Mouse (Mus musculus): ENCODE results near the gene Nodal. TPM values are rescaled to one million over a fixed set of nuclear protein-coding genes. Genes with fewer than 3 reads are reported as not detected.

Nodal gene
- total RNA-seq (2012; rRNA removed) (not detected in 2 replicates), polyA plus RNA-seq (2012; ENCODE audit: insufficient read depth in 1 of 2, insufficient read length in 2 of 2, low read depth in 1 of 2, low replicate concordance in 2 of 2, missing spikeins in 1 of 2) (not detected)

DNA sequence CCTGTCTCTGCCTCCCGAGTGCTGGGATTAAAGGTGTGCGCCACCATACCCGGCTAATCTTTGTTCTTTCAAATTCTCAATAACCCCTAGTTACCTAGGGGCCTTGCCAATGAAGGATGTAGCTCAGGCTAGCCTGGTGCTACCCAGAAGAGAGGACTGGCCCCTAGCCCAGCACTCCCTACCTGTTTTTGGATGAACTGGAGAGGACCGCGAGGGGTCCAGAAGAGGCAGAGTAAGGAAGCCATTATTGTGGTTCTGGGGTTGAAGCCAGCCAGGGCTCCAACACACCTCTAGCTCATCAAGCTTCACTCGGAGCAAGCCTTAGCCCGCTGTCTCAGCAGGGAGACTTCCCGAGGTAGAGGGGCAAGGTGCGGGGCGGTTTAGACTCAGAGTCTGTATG, at the start of gene Nodal:
Nodal (plus strand) TSS at position 301 of the 400 bp plus-strand sequence.
- Histone ChIP-seq H3K4me3 (ENCODE audit: control insufficient read depth in 1 of 2, insufficient read depth in 1 of 2, low read depth in 2 of 2, low read length in 2 of 2) (no peak within 1 kb of the TSS), H3K9me3 (replicated peaks; ENCODE audit: insufficient read depth, low read length) (no peaks in the 10 kb centered on the region), H3K36me3 (ENCODE audit: control insufficient read depth in 1 of 2, insufficient read depth in 2 of 2, low read length in 2 of 2) (no peaks in the 10 kb centered on the region), H3K9ac (ENCODE audit: control insufficient read depth, low read depth, low read length, poor library complexity, severe bottlenecking) (no peak within 1 kb of the TSS), H3K27ac (ENCODE audit: control insufficient read depth, low read depth, low read length) (no peak within 1 kb of the TSS), H3K79me2 (ENCODE audit: control insufficient read depth, insufficient read depth, low read length, poor library complexity) (no peaks in the 10 kb centered on the region), H3K27me3 (ENCODE audit: control insufficient read depth in 1 of 2, insufficient read depth in 2 of 2, low read length in 2 of 2) (no peaks in the 10 kb centered on the region), H3K4me1 (ENCODE audit: control insufficient read depth in 1 of 2, insufficient read depth in 2 of 2, low read length in 2 of 2) (0 out of 4 replicates have a peak, but pooled peaks cover 0 to under 1% of the 10 kb centered on the region in 2 experiments)
- DNase-seq (ENCODE audit: low read depth, low spot score): no peak
- no peak for TF ChIP-seq ELF1 (IDR thresholded peaks at IDR 0.05; ENCODE audit: low read depth, low read length)
- no peak for TF ChIP-seq MAFK (IDR thresholded peaks at IDR 0.05; ENCODE audit: borderline replicate concordance, low read depth, low read length)
- no peak for TF ChIP-seq RCOR1 (IDR thresholded peaks at IDR 0.05; ENCODE audit: low read depth, low read length)
- TF ChIP-seq JUND (IDR thresholded peaks at IDR 0.05; ENCODE audit: low read depth, low read length): no peak
- no peak for TF ChIP-seq TBP (IDR thresholded peaks at IDR 0.05; ENCODE audit: low read depth, low read length)
- no peak for TF ChIP-seq ETS1 (IDR thresholded peaks at IDR 0.05; ENCODE audit: low read depth, low read length)
- no peak for TF ChIP-seq MYB (IDR thresholded peaks at IDR 0.05; ENCODE audit: low read depth, low read length)

DNA sequence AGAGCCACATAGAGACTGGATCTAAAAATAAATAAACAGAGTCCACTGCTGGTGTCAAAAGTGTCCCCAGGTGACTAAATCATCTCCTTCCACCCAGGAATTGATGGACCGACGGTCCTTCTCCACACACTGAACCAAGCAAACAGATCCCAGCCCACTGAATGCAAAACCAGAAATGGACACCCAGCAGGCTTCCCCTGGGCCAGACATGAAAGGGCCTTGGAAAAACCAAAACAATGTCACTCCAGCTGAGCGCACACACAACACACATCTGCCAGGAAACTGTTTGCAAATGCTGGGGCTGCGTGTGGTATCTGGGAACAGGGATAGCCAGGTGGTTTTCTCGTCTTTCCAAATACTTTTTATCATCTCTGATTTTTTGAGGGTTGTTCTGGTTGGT, 48.0 kb upstream of the Nodal start:
- H3K9ac ChIP-seq (ENCODE audit: control insufficient read depth, low read depth, low read length, poor library complexity, severe bottlenecking): no peak overlapping the region
- no peaks in the 10 kb centered on the region for H3K36me3 ChIP-seq (ENCODE audit: control insufficient read depth in 1 of 2, insufficient read depth in 2 of 2, low read length in 2 of 2)
- no peaks in the 10 kb centered on the region for H3K4me1 ChIP-seq (ENCODE audit: control insufficient read depth in 1 of 2, insufficient read depth in 2 of 2, low read length in 2 of 2)
- no peak for DNase-seq (ENCODE audit: low read depth, low spot score)
- no peaks in the 10 kb centered on the region for H3K79me2 ChIP-seq (ENCODE audit: control insufficient read depth, insufficient read depth, low read length, poor library complexity)
- TF ChIP-seq CHD1 (IDR thresholded peaks at IDR 0.05; ENCODE audit: low read depth, low read length): no peak
- no peak for TF ChIP-seq RCOR1 (IDR thresholded peaks at IDR 0.05; ENCODE audit: low read depth, low read length)
- no peak for TF ChIP-seq ETS1 (IDR thresholded peaks at IDR 0.05; ENCODE audit: low read depth, low read length)
- TF ChIP-seq RAD21 (IDR thresholded peaks at IDR 0.05; ENCODE audit: low read depth, low read length): no peak
- TF ChIP-seq MYC (IDR thresholded peaks at IDR 0.05; ENCODE audit: low read depth, low read length): no peak
- no peak for TF ChIP-seq POLR2A (IDR thresholded peaks at IDR 0.05; ENCODE audit: control insufficient read depth in 1 of 2, insufficient read depth in 1 of 2, low read depth in 1 of 2, low read length in 2 of 2, poor library complexity in 1 of 2)
- TF ChIP-seq GABPA (IDR thresholded peaks at IDR 0.05; ENCODE audit: low read depth, low read length): no peak
- TF ChIP-seq SMC3 (IDR thresholded peaks at IDR 0.05; ENCODE audit: low read depth, low read length): no peak
- no peak for TF ChIP-seq ZC3H11A (IDR thresholded peaks at IDR 0.05; ENCODE audit: low read depth, low read length)
- no peak for TF ChIP-seq MAZ (IDR thresholded peaks at IDR 0.05; ENCODE audit: low read depth, low read length)
- no peak for TF ChIP-seq ZNF384 (IDR thresholded peaks at IDR 0.05; ENCODE audit: low read depth, low read length)
- TF ChIP-seq CHD2 (IDR thresholded peaks at IDR 0.05; ENCODE audit: low read length): no peak
- TF ChIP-seq CTCF (IDR thresholded peaks at IDR 0.05 in 2 of 3, conservative IDR thresholded peaks at IDR 0.05 in 1 of 3; ENCODE audit: control insufficient read depth in 1 of 3, insufficient read depth in 1 of 3, low read depth in 2 of 3, low read length in 3 of 3, poor library complexity in 1 of 3, severe bottlenecking in 1 of 3): no peak
- no peak for TF ChIP-seq MAFK (IDR thresholded peaks at IDR 0.05; ENCODE audit: borderline replicate concordance, low read depth, low read length)
- no peak for TF ChIP-seq TBP (IDR thresholded peaks at IDR 0.05; ENCODE audit: low read depth, low read length)
- TF ChIP-seq POLR2AphosphoS2 (IDR thresholded peaks at IDR 0.05; ENCODE audit: low read length): no peak
- no peak for TF ChIP-seq MXI1 (IDR thresholded peaks at IDR 0.05; ENCODE audit: low read depth, low read length)
- no peak overlapping the region for H3K4me3 ChIP-seq (ENCODE audit: control insufficient read depth in 1 of 2, insufficient read depth in 1 of 2, low read depth in 2 of 2, low read length in 2 of 2)
- H3K27ac ChIP-seq (ENCODE audit: control insufficient read depth, low read depth, low read length): no peak overlapping the region
- no peaks in the 10 kb centered on the region for H3K27me3 ChIP-seq (ENCODE audit: control insufficient read depth in 1 of 2, insufficient read depth in 2 of 2, low read length in 2 of 2)
- H3K9me3 ChIP-seq (replicated peaks; ENCODE audit: insufficient read depth, low read length): no peaks in the 10 kb centered on the region

All from MEL (cell line).